Mouse (Mus musculus) ES-E14 (cell line): Measurements from ENCODE around the gene Tex22.

Experiments
- CHD2 ChIP-seq: IDR thresholded peaks from 2 replicates; pipeline ENCODE4 v1.6.1; 2014; ENCODE audit warnings: mild to moderate bottlenecking, low read depth, low read length, inconsistent platforms
- MAFK ChIP-seq: IDR thresholded peaks from 2 replicates; pipeline ENCODE4 v1.6.1; 2014; ENCODE audit warnings: mild to moderate bottlenecking, low read depth, low read length, inconsistent platforms; ENCODE audit not compliant: insufficient read depth
- ZC3H11A ChIP-seq: IDR thresholded peaks from 2 replicates; pipeline ENCODE4 v1.6.1; 2012; ENCODE audit warnings: low read depth, mild to moderate bottlenecking, inconsistent platforms, low read length, borderline replicate concordance
- ZNF384 ChIP-seq: IDR thresholded peaks from 2 replicates; pipeline ENCODE4 v1.6.1; 2012; ENCODE audit warnings: low read depth, low read length, inconsistent platforms

DNA sequence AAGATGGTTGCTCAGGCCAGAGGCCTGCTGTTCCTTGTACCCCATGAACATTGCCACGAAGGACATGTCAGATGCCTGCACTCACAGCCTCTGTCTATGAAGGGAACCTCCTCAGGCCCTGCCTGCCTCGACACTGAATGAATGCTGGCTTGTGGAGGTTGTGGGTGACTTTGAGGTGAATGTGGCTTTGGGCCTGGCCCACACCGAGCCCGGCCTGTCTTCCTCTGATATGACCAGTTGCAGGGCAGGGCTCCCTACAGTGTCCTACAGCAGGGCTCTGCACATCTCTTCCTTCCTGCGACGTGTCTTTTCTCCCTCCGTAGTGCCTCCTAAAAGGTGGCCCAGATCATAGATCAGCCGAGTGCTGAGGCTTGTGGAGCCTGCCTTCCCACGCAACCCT is 43.3 kb upstream of the Tex22 start:
- no peak for TF ChIP-seq CHD2
- TF ChIP-seq ZNF384, result no peak
- no peak for TF ChIP-seq ZC3H11A
- no peak for TF ChIP-seq MAFK
